Mouse (Mus musculus) MEL (cell line): Measurements from ENCODE around the gene Cep152.

Experiments used
- CTCF ChIP-seq, 3 experiments: IDR thresholded peaks in 2 of 3; conservative IDR thresholded peaks in 1 of 3; 2 replicates each; pipeline ENCODE4 v1.5.1; 2011 to 2012; ENCODE audit warnings: low read length in 3 of 3, low read depth in 2 of 3, mild to moderate bottlenecking in 2 of 3, improper control_type of control experiment in 1 of 3, inconsistent platforms in 1 of 3, mixed read lengths in 1 of 3, moderate library complexity in 1 of 3; ENCODE audit not compliant: control insufficient read depth in 1 of 3, insufficient read depth in 1 of 3, poor library complexity in 1 of 3, severe bottlenecking in 1 of 3
- E2F4 ChIP-seq: IDR thresholded peaks from 2 replicates; pipeline ENCODE4 v1.6.1; 2011; ENCODE audit warnings: low read depth, low read length, improper control_type of control experiment, borderline replicate concordance
- EP300 ChIP-seq, 2 experiments: IDR thresholded peaks; 2 replicates each; pipeline ENCODE4 v1.6.1; 2011; ENCODE audit warnings: improper control_type of control experiment in 2 of 2, low read length in 2 of 2, low read depth in 1 of 2, mild to moderate bottlenecking in 1 of 2
- ETS1 ChIP-seq: IDR thresholded peaks from 2 replicates; pipeline ENCODE4 v1.6.1; 2012; ENCODE audit warnings: low read depth, mild to moderate bottlenecking, inconsistent platforms, low read length, improper control_type of control experiment, moderate library complexity
- JUND ChIP-seq: IDR thresholded peaks from 2 replicates; pipeline ENCODE4 v1.6.1; 2011; ENCODE audit warnings: low read depth, mild to moderate bottlenecking, improper control_type of control experiment, low read length
- MAZ ChIP-seq: IDR thresholded peaks from 2 replicates; pipeline ENCODE4 v1.6.1; 2012; ENCODE audit warnings: low read depth, mild to moderate bottlenecking, inconsistent platforms, low read length, improper control_type of control experiment
- MXI1 ChIP-seq: IDR thresholded peaks from 2 replicates; pipeline ENCODE4 v1.6.1; 2011; ENCODE audit warnings: mild to moderate bottlenecking, low read depth, low read length, improper control_type of control experiment
- NRF1 ChIP-seq: IDR thresholded peaks from 2 replicates; pipeline ENCODE4 v1.6.1; 2014; ENCODE audit warnings: low read depth, mild to moderate bottlenecking, inconsistent platforms, low read length, improper control_type of control experiment, moderate library complexity; ENCODE audit not compliant: poor library complexity, insufficient read depth, severe bottlenecking
- ZMIZ1 ChIP-seq: IDR thresholded peaks from 2 replicates; pipeline ENCODE4 v1.6.1; 2012; ENCODE audit warnings: low read depth, mild to moderate bottlenecking, inconsistent platforms, low read length, improper control_type of control experiment, moderate library complexity

GRCm38 (mm10) chr2:125637331-125637730 is 12.4 kb upstream of the Cep152 start:
- TF ChIP-seq CTCF (IDR thresholded peaks at IDR 0.05 in 2 of 3, conservative IDR thresholded peaks at IDR 0.05 in 1 of 3; ENCODE audit: control insufficient read depth in 1 of 3, insufficient read depth in 1 of 3, low read depth in 2 of 3, low read length in 3 of 3, poor library complexity in 1 of 3, severe bottlenecking in 1 of 3) (no peak), EP300 (IDR thresholded peaks at IDR 0.05; ENCODE audit: low read depth in 1 of 2, low read length in 2 of 2) (no peak), JUND (no peak), MXI1 (no peak), E2F4 (no peak), ETS1 (no peak), NRF1 (no peak), ZMIZ1 (no peak), MAZ (no peak)
